ENCODE assay signal across 9 mouse cellular contexts in the genomic region with DNA sequence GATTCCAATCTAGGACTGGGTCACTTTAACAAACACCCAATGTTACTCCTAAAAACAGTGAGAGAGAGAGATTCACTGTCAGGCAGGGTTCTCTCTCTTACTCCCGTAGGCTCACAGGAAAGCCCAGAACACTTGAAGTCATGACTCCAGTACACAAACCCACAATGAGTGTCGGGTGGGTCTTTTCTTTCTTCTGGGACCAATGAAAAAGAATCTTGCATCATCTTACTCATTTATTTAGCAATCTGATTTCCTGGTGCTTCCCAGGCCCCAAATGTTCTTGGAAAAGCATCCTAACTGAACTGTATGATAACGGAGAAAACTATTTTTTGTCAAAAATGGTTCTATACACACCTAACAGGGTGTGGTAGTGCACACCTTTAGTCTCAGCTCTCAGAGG. TPM values are rescaled to one million over a fixed set of nuclear protein-coding genes. Genes with fewer than 3 reads are reported as not detected.
A peak's percentile ranks its signal among the peaks of the same experiment; 100 is the strongest.
DNase-seq lines count a peak whose midpoint lies in the region; ATAC-seq lines count a peak whose summit lies in the region.
"Had no signal": no experiment of that assay in that cellular context is flagged by ENCODE, and none has a peak within 500 bp of the region (broad histone marks: within the 10 kb centered on the region; RNA-seq: fewer than 3 reads in every experiment).

No protein-coding gene starts in this region.

- intact Hi-C loops in heart, postnatal 10 days (cut with DNase I), result loop anchor here (2.0 to 5.0 kb wide), 3 partner anchors 19 to 133 kb away; no protein-coding TSS in a partner anchor
- intact Hi-C loops in left cerebral cortex, postnatal 36 days (cut with DNase I), result no loop called here

- H3K27me3 ChIP-seq in heart, embryonic 10.5 days (ENCODE audit: insufficient read depth, poor library complexity, severe bottlenecking), result no peaks in the 10 kb centered on the region
- peaks cover 8% of the 10 kb centered on the region for H3K27me3 ChIP-seq in embryonic facial prominence, embryonic 10.5 days (replicated peaks; ENCODE audit: low read depth, poor library complexity, severe bottlenecking)
- no peaks in the 10 kb centered on the region for H3K27me3 ChIP-seq in hindbrain, embryonic 14.5 days (ENCODE audit: control insufficient read depth, insufficient read depth, low read length)
- 0 out of 2 replicates have a peak, but pooled peaks cover 4% of the 10 kb centered on the region for H3K27me3 ChIP-seq in midbrain, embryonic 13.5 days
- peaks cover 35% of the 10 kb centered on the region for H3K27me3 ChIP-seq in liver, embryonic 12.5 days (replicated peaks)

- no peaks in the 10 kb centered on the region for H3K36me3 ChIP-seq in heart, embryonic 10.5 days
- H3K36me3 ChIP-seq in embryonic facial prominence, embryonic 10.5 days (replicated peaks), result peaks cover 22% of the 10 kb centered on the region
- no peaks in the 10 kb centered on the region for H3K36me3 ChIP-seq in hindbrain, embryonic 14.5 days (replicated peaks; ENCODE audit: control insufficient read depth, insufficient read depth)
- 0 out of 2 replicates have a peak, but pooled peaks cover 3% of the 10 kb centered on the region for H3K36me3 ChIP-seq in midbrain, embryonic 13.5 days
- H3K36me3 ChIP-seq in liver, embryonic 12.5 days, result no peaks in the 10 kb centered on the region

- no peaks in the 10 kb centered on the region for H3K9me3 ChIP-seq in heart, embryonic 10.5 days
- H3K9me3 ChIP-seq in embryonic facial prominence, embryonic 10.5 days, result no peaks in the 10 kb centered on the region
- H3K9me3 ChIP-seq in hindbrain, embryonic 14.5 days (ENCODE audit: control insufficient read depth, low read length), result no peaks in the 10 kb centered on the region
- no peaks in the 10 kb centered on the region for H3K9me3 ChIP-seq in midbrain, embryonic 13.5 days
- H3K9me3 ChIP-seq in liver, embryonic 12.5 days (replicated peaks), result no peaks in the 10 kb centered on the region

- H3K4me1 ChIP-seq in heart, embryonic 10.5 days, result peaks cover 35% of the 10 kb centered on the region
- H3K4me1 ChIP-seq in embryonic facial prominence, embryonic 10.5 days, result peaks cover 46% of the 10 kb centered on the region
- peaks cover 30% of the 10 kb centered on the region for H3K4me1 ChIP-seq in hindbrain, embryonic 14.5 days (replicated peaks; ENCODE audit: control insufficient read depth, insufficient read depth, low read length)
- peaks cover 49% of the 10 kb centered on the region for H3K4me1 ChIP-seq in midbrain, embryonic 13.5 days (replicated peaks)
- H3K4me1 ChIP-seq in liver, embryonic 12.5 days, result peaks cover 20% of the 10 kb centered on the region

- H3K4me2 ChIP-seq in hindbrain, embryonic 14.5 days (replicated peaks), result peak overlapping the region; percentile 61
- peak overlapping the region; percentile 67 for H3K4me2 ChIP-seq in midbrain, embryonic 13.5 days (replicated peaks)
- H3K4me2 ChIP-seq in liver, embryonic 12.5 days, result no peak overlapping the region; the same call in 1 of the 2 replicates

- WGBS in heart, embryonic 10.5 days, result 72% methylated on average over 3 of the region's 3 CpGs
- WGBS in embryonic facial prominence, embryonic 10.5 days, result 87% methylated on average over 3 of the region's 3 CpGs
- whole genome bisulfite sequencing in hindbrain, embryonic 14.5 days, result 78% methylated on average over 3 of the region's 3 CpGs
- WGBS in midbrain, embryonic 13.5 days, result 83% methylated on average over 3 of the region's 3 CpGs
- 61% methylated on average over 3 of the region's 3 CpGs for WGBS in liver, embryonic 12.5 days (ENCODE audit: insufficient replicate concordance)

- H3K4me3 ChIP-seq in heart, embryonic 10.5 days, result peak overlapping the region; percentile 93; the same call in 1 of the 2 replicates
- H3K4me3 ChIP-seq in embryonic facial prominence, embryonic 10.5 days, result peak overlapping the region; percentile 94
- peak overlapping the region; percentile 54 for H3K4me3 ChIP-seq in hindbrain, embryonic 14.5 days (replicated peaks; ENCODE audit: low read length)
- peak overlapping the region; percentile 86 for H3K4me3 ChIP-seq in midbrain, embryonic 13.5 days (replicated peaks)
- no peak overlapping the region for H3K4me3 ChIP-seq in liver, embryonic 12.5 days

- peak; percentile 4 for DNase-seq in heart, embryonic 10.5 days (ENCODE audit: low spot score)
- DNase-seq in heart, postnatal 10 days, result no peak
- no peak for DNase-seq in embryonic facial prominence, embryonic 10.5 days (ENCODE audit: low spot score)
- no peak for DNase-seq in hindbrain, embryonic 14.5 days (ENCODE audit: low spot score)
- DNase-seq in spleen, postnatal 14 days (ENCODE audit: low spot score in 2 of 2), result no peak
- no peak for DNase-seq in left cerebral cortex, postnatal 36 days (ENCODE audit: low spot score in 2 of 2)
- DNase-seq: kidney, adult 18-20 months had no signal

- no peak for ATAC-seq in hindbrain, embryonic 14.5 days (ENCODE audit: low FRiP score)
- ATAC-seq in midbrain, embryonic 13.5 days, result no peak
- no peak for ATAC-seq in liver, embryonic 12.5 days

- no peak overlapping the region for H3K27ac ChIP-seq in heart, embryonic 10.5 days
- peak overlapping the region; percentile 99; the same call in 1 of the 2 replicates for H3K27ac ChIP-seq in embryonic facial prominence, embryonic 10.5 days (replicated peaks)
- H3K27ac ChIP-seq in hindbrain, embryonic 14.5 days, result no peak overlapping the region
- H3K27ac ChIP-seq in midbrain, embryonic 13.5 days, result no peak overlapping the region
- H3K27ac ChIP-seq in liver, embryonic 12.5 days, result no peak overlapping the region

- no peak overlapping the region for H3K9ac ChIP-seq in hindbrain, embryonic 14.5 days
- no peak overlapping the region for H3K9ac ChIP-seq in midbrain, embryonic 13.5 days (replicated peaks)
- H3K9ac ChIP-seq in liver, embryonic 12.5 days, result no peak overlapping the region

RNA-seq across cellular contexts. Expression of a gene that starts 1.8 kb away (rescaled TPM):
- polyA plus RNA-seq in heart, embryonic 10.5 days (2016; fragmentation: Nextera tagmentation; extraction: Ambion mirVana), result 38.2 and 48.2 TPM in 2 replicates
- total RNA-seq in heart, postnatal 10 days (2021), result 10 to 100 TPM; 62.5 to 74.8 TPM
- polyA plus RNA-seq in embryonic facial prominence, embryonic 10.5 days (2016; fragmentation: Nextera tagmentation; extraction: Ambion mirVana), result 85.5 and 91.6 TPM in 2 replicates
- polyA plus RNA-seq in hindbrain, embryonic 14.5 days (2014; fragmentation: Nextera tagmentation; extraction: Ambion mirVana), result 74.5 and 81.5 TPM in 2 replicates
- polyA plus RNA-seq in midbrain, embryonic 13.5 days (2015; fragmentation: Nextera tagmentation; extraction: Ambion mirVana), result 91.0 and 92.2 TPM in 2 replicates
- 10 to 100 TPM; 28.5 to 39.4 TPM for total RNA-seq in left cerebral cortex, postnatal 36 days (2021)
- 12.0 and 13.2 TPM in 2 replicates for polyA plus RNA-seq in liver, embryonic 12.5 days (2016; fragmentation: Nextera tagmentation; extraction: Ambion mirVana)
